Mouse (Mus musculus): ENCODE data around the gene Nrarp.

- TF ChIP-seq CTCF (IDR thresholded peaks at IDR 0.05; ENCODE audit: extremely low read depth, insufficient read length, insufficient replicate concordance, low read depth, low read length) (no peak), POLR2A (IDR thresholded peaks at IDR 0.05; ENCODE audit: low read depth, low read length) (no peak)
Observed at GRCm38 (mm10) chr2:25178285-25178972, 2.1 kb upstream of the Nrarp start.

Data from small intestine, adult 2 months (tissue).